ENCODE assay signal across 23 mouse cellular contexts in the genomic region with DNA sequence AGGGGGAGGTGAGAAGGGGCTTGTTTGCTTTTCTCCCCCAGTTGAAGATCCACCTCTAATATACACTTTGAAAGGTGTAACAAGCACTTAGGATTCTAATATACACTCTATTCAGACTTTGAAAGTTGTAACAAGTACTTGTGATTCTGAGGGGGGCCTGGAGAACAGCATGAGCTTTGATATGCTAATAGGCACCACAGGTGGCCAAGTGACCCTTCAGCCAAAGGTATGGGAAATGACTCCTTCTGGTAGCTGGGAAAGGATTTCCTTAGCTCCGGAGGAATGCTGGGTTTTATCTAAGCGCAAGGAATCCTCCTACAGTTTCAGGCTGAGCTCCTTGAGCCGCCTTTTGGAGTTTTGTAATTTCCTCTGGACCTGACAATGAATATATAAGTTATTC. TPM values are rescaled to one million over a fixed set of nuclear protein-coding genes. Genes with fewer than 3 reads are reported as not detected.
A peak's percentile ranks its signal among the peaks of the same experiment; 100 is the strongest.
DNase-seq lines count a peak whose midpoint lies in the region; ATAC-seq and TF ChIP-seq lines count a peak whose summit lies in the region.
"Had no signal": no experiment of that assay in that cellular context is flagged by ENCODE, and none has a peak within 500 bp of the region (broad histone marks: within the 10 kb centered on the region; RNA-seq: fewer than 3 reads in every experiment).

No protein-coding gene starts in this region.

- ATAC-seq in midbrain, embryonic 13.5 days, result no peak
- no peak for ATAC-seq in lung, postnatal 0 days
- ATAC-seq: forebrain, embryonic 14.5 days; forebrain, postnatal 0 days; hindbrain, embryonic 16.5 days; intestine, embryonic 15.5 days; Patski had no signal

- peak; percentile 16 for DNase-seq in midbrain, embryonic 10.5 days (ENCODE audit: low spot score)
- DNase-seq in ES-E14 (ENCODE audit: low read depth, low spot score) (peak; percentile 85), ZHBTc4 (ENCODE audit: low read depth, low spot score) (peak; percentile 93)
- no peak for DNase-seq in cerebellum, adult 18-20 months
- no peak for DNase-seq in lung, postnatal 0 days (ENCODE audit: low spot score)
- DNase-seq: adrenal gland, postnatal 10 days; adrenal gland, postnatal 36 days; gastrocnemius, postnatal 25 days; heart, adult 2 months; heart, postnatal 36 days had no signal

- no peak overlapping the region for H3K4me3 ChIP-seq in midbrain, embryonic 10.5 days
- no peak overlapping the region for H3K4me3 ChIP-seq in midbrain, embryonic 13.5 days (replicated peaks)
- H3K4me3 ChIP-seq in ES-Bruce4 (ENCODE audit: low read depth, low read length), result no peak overlapping the region
- H3K4me3 ChIP-seq in ES-E14 (ENCODE audit: insufficient read depth in 1 of 2, low read depth in 1 of 2, low read length in 2 of 2, poor library complexity in 1 of 2, severe bottlenecking in 1 of 2), result no peak overlapping the region
- no peak overlapping the region for H3K4me3 ChIP-seq in lung, postnatal 0 days (ENCODE audit: low read depth, low read length)

- no peak for TF ChIP-seq POLR2A in ES-Bruce4 (IDR thresholded peaks at IDR 0.05; ENCODE audit: insufficient read depth, low read length)

- peak; percentile 24; the same call in 1 of the 2 replicates for TF ChIP-seq EP300 in ES-Bruce4 (IDR thresholded peaks at IDR 0.05; ENCODE audit: insufficient read depth, low read depth, low read length)
- TF ChIP-seq EP300 in lung, postnatal 0 days (IDR thresholded peaks at IDR 0.05), result no peak

- H3K4me2 ChIP-seq in midbrain, embryonic 13.5 days (replicated peaks), result no peak overlapping the region
- no peak overlapping the region for H3K4me2 ChIP-seq in lung, postnatal 0 days (replicated peaks; ENCODE audit: low read depth, low read length)

- H3K36me3 ChIP-seq in midbrain, embryonic 10.5 days, result no peaks in the 10 kb centered on the region
- H3K36me3 ChIP-seq in midbrain, embryonic 13.5 days, result no peaks in the 10 kb centered on the region
- H3K36me3 ChIP-seq in ES-Bruce4 (ENCODE audit: control insufficient read depth, insufficient read depth, low read length, poor library complexity, severe bottlenecking) (no peaks in the 10 kb centered on the region), ES-E14 (ENCODE audit: control insufficient read depth, insufficient read depth, low read length, poor library complexity, severe bottlenecking) (no peaks in the 10 kb centered on the region)
- no peaks in the 10 kb centered on the region for H3K36me3 ChIP-seq in lung, postnatal 0 days (ENCODE audit: insufficient read depth, low read length)
- H3K36me3 ChIP-seq: embryonic facial prominence, embryonic 12.5 days; embryonic facial prominence, embryonic 15.5 days; G1E; hindbrain, embryonic 10.5 days; hindbrain, embryonic 13.5 days; intestine, embryonic 15.5 days had no signal

- TF ChIP-seq CTCF in ES-Bruce4 (IDR thresholded peaks at IDR 0.05; ENCODE audit: low read depth, low read length), result no peak
- TF ChIP-seq CTCF in lung, postnatal 0 days (IDR thresholded peaks at IDR 0.05), result no peak

- no peak overlapping the region for H3K27ac ChIP-seq in midbrain, embryonic 10.5 days (replicated peaks)
- H3K27ac ChIP-seq in midbrain, embryonic 13.5 days, result no peak overlapping the region
- no peak overlapping the region for H3K27ac ChIP-seq in ES-Bruce4 (ENCODE audit: insufficient read depth, low read length)
- H3K27ac ChIP-seq in ES-E14 (ENCODE audit: insufficient read depth, low read depth, low read length, poor library complexity, severe bottlenecking), result no peak overlapping the region; the same call in 1 of the 2 replicates
- H3K27ac ChIP-seq in lung, postnatal 0 days (ENCODE audit: low read length), result no peak overlapping the region
- H3K27ac ChIP-seq: embryonic facial prominence, embryonic 12.5 days; embryonic facial prominence, embryonic 15.5 days; heart, adult 2 months; hindbrain, embryonic 10.5 days; hindbrain, embryonic 13.5 days; intestine, embryonic 15.5 days had no signal

- WGBS in midbrain, embryonic 10.5 days, result 13% methylated on average over 3 of the region's 3 CpGs
- 18% methylated on average over 3 of the region's 3 CpGs for WGBS in midbrain, embryonic 13.5 days
- WGBS in lung, postnatal 0 days, result 19% methylated on average over 3 of the region's 3 CpGs

- H3K27me3 ChIP-seq in midbrain, embryonic 10.5 days (ENCODE audit: low read depth, poor library complexity, severe bottlenecking), result peaks cover 28% of the 10 kb centered on the region
- H3K27me3 ChIP-seq in midbrain, embryonic 13.5 days, result peaks cover 12% of the 10 kb centered on the region
- no peaks in the 10 kb centered on the region; the same call in none of the 2 replicates for H3K27me3 ChIP-seq in ES-Bruce4 (ENCODE audit: control insufficient read depth, insufficient read depth, low read length, poor library complexity, severe bottlenecking)
- no peaks in the 10 kb centered on the region for H3K27me3 ChIP-seq in lung, postnatal 0 days (replicated peaks; ENCODE audit: insufficient read depth, low read length)
- H3K27me3 ChIP-seq: CH12.LX; intestine, embryonic 15.5 days; Patski had no signal

- H3K4me1 ChIP-seq in midbrain, embryonic 10.5 days, result peaks cover 14% of the 10 kb centered on the region
- H3K4me1 ChIP-seq in midbrain, embryonic 13.5 days (replicated peaks), result peaks cover 9% of the 10 kb centered on the region
- H3K4me1 ChIP-seq in ES-Bruce4 (ENCODE audit: control insufficient read depth, insufficient read depth, low read length) (peaks cover 2% of the 10 kb centered on the region), ES-E14 (ENCODE audit: control insufficient read depth in 2 of 2, insufficient read depth in 2 of 2, low read length in 2 of 2, poor library complexity in 1 of 2) (peaks cover 6 to 11% of the 10 kb centered on the region in 2 experiments)
- peaks cover 7% of the 10 kb centered on the region; the same call in 1 of the 2 replicates for H3K4me1 ChIP-seq in lung, postnatal 0 days (ENCODE audit: insufficient read depth, low read depth, low read length)

- H3K9me3 ChIP-seq in midbrain, embryonic 10.5 days (replicated peaks), result no peaks in the 10 kb centered on the region
- no peaks in the 10 kb centered on the region for H3K9me3 ChIP-seq in midbrain, embryonic 13.5 days
- H3K9me3 ChIP-seq in ES-Bruce4 (replicated peaks; ENCODE audit: control insufficient read depth, insufficient read depth, low read length, poor library complexity, severe bottlenecking) (no peaks in the 10 kb centered on the region), ES-E14 (ENCODE audit: control insufficient read depth, insufficient read depth, low read depth, low read length) (no peaks in the 10 kb centered on the region)
- no peaks in the 10 kb centered on the region for H3K9me3 ChIP-seq in lung, postnatal 0 days (ENCODE audit: low read length)
- H3K9me3 ChIP-seq: embryonic facial prominence, embryonic 12.5 days; embryonic facial prominence, embryonic 15.5 days; G1E; hindbrain, embryonic 10.5 days; hindbrain, embryonic 13.5 days; intestine, embryonic 15.5 days had no signal

- in situ Hi-C loops in ES-E14 (cut with MboI; ENCODE audit: low sequenced_read_pairs in 2 of 2, unreplicated experiment in 2 of 2), result no loop called here

- no peak overlapping the region for H3K9ac ChIP-seq in midbrain, embryonic 13.5 days (replicated peaks)
- H3K9ac ChIP-seq in ES-Bruce4 (ENCODE audit: low read depth, poor library complexity, severe bottlenecking) (no peak overlapping the region), ES-E14 (ENCODE audit: insufficient read depth, low read depth, low read length, poor library complexity, severe bottlenecking) (no peak overlapping the region)
- H3K9ac ChIP-seq in lung, postnatal 0 days (replicated peaks; ENCODE audit: low read depth), result no peak overlapping the region
- H3K9ac ChIP-seq: embryonic facial prominence, embryonic 15.5 days; forebrain, postnatal 0 days; hindbrain, embryonic 13.5 days; intestine, embryonic 15.5 days had no signal

TF ChIP-seq in ES-E14, 5 proteins besides CTCF, POLR2A, EP300 and RAD21:
- TF ChIP-seq HCFC1 (IDR thresholded peaks at IDR 0.05; ENCODE audit: borderline replicate concordance, insufficient read depth, low read length) (no peak), ZNF384 (IDR thresholded peaks at IDR 0.05; ENCODE audit: low read depth, low read length) (no peak), ZC3H11A (IDR thresholded peaks at IDR 0.05; ENCODE audit: borderline replicate concordance, low read depth, low read length) (no peak), MAFK (IDR thresholded peaks at IDR 0.05; ENCODE audit: insufficient read depth, low read depth, low read length) (no peak), CHD2 (IDR thresholded peaks at IDR 0.05; ENCODE audit: low read depth, low read length) (no peak)

RNA-seq across cellular contexts. Expression of a gene that starts 41.0 kb away (rescaled TPM):
- 13.9 and 23.2 TPM in 2 replicates for polyA plus RNA-seq in midbrain, embryonic 10.5 days (2016; fragmentation: Nextera tagmentation; extraction: Ambion mirVana)
- 36.5 and 36.6 TPM in 2 replicates for polyA plus RNA-seq in midbrain, embryonic 13.5 days (2015; fragmentation: Nextera tagmentation; extraction: Ambion mirVana)
- polyA plus RNA-seq in ES-Bruce4 (2011; ENCODE audit: insufficient read depth, insufficient read length, low read depth, missing spikeins), result 13.4 and 15.6 TPM in 2 replicates
- total RNA-seq in ES-E14 (2012; rRNA removed), result 9.9 and 10.2 TPM in 2 replicates
- polyA plus RNA-seq in lung, postnatal 0 days (2015; fragmentation: Nextera tagmentation; extraction: Ambion mirVana), result 10.8 and 13.3 TPM in 2 replicates

RNA-seq across cellular contexts. Expression of a gene that starts 56.5 kb away (rescaled TPM):
- polyA plus RNA-seq in midbrain, embryonic 10.5 days (2016; fragmentation: Nextera tagmentation; extraction: Ambion mirVana), result 2.9 and 4.4 TPM in 2 replicates
- 1.4 and 1.9 TPM in 2 replicates for polyA plus RNA-seq in midbrain, embryonic 13.5 days (2015; fragmentation: Nextera tagmentation; extraction: Ambion mirVana)
- 0.16 and 0.38 TPM in 2 replicates for polyA plus RNA-seq in ES-Bruce4 (2011; ENCODE audit: insufficient read depth, insufficient read length, low read depth, missing spikeins)
- 0.32 and 1.1 TPM in 2 replicates for total RNA-seq in ES-E14 (2012; rRNA removed)
- 8.6 and 9.0 TPM in 2 replicates for polyA plus RNA-seq in lung, postnatal 0 days (2015; fragmentation: Nextera tagmentation; extraction: Ambion mirVana)

Comparison
In these comparisons a context has a peak if more than half of its experiments do, and no peak if none do; other contexts are left out.
1. DNase-seq: peak in midbrain, embryonic 10.5 days (single experiment), ES-E14 (single experiment) and ZHBTc4 (single experiment); none in cerebellum, adult 18-20 months (0 of 2) and lung, postnatal 0 days (single experiment).